Mouse (Mus musculus) ES-E14 (cell line): ENCODE results near the gene Vps37b. TPM values are rescaled to one million over a fixed set of nuclear protein-coding genes. Genes with fewer than 3 reads are reported as not detected.

ENCODE experiments used
- DNase-seq: peaks from one replicate; pipeline ENCODE4 v3.0.0-alpha.2; 2013; ENCODE audit warnings: low read depth, low spot score
- H3K27ac ChIP-seq: 2 replicates; pipeline ENCODE4 v1.5.1; 2012; ENCODE audit warnings: low read depth, mild to moderate bottlenecking, low read length, moderate library complexity, mixed read lengths; ENCODE audit not compliant: poor library complexity, insufficient read depth, severe bottlenecking
- H3K36me3 ChIP-seq: 2 replicates; pipeline ENCODE4 v1.6.1; 2012; ENCODE audit warnings: mild to moderate bottlenecking, low read length, moderate library complexity, mixed read lengths; ENCODE audit not compliant: control insufficient read depth, poor library complexity, insufficient read depth, severe bottlenecking
- H3K4me1 ChIP-seq, 2 experiments: fragments of 150-350 bp in 1 of 2; sonication (generic) in 1 of 2; 2 replicates each; pipeline ENCODE4 v1.6.1; 2012; ENCODE audit warnings: low read length in 2 of 2, mild to moderate bottlenecking in 1 of 2, mixed read lengths in 1 of 2; ENCODE audit not compliant: control insufficient read depth in 2 of 2, insufficient read depth in 2 of 2, poor library complexity in 1 of 2
- H3K4me3 ChIP-seq, 2 experiments: fragments of 150-350 bp in 1 of 2; sonication (generic) in 1 of 2; 2 replicates each; pipeline ENCODE4 v1.5.1; 2012; ENCODE audit warnings: low read length in 2 of 2, low read depth in 1 of 2, mild to moderate bottlenecking in 1 of 2, mixed read lengths in 1 of 2; ENCODE audit not compliant: insufficient read depth in 1 of 2, poor library complexity in 1 of 2, severe bottlenecking in 1 of 2
- H3K9ac ChIP-seq: 2 replicates; pipeline ENCODE4 v1.6.1; 2012; ENCODE audit warnings: low read depth, mild to moderate bottlenecking, low read length, mixed read lengths; ENCODE audit not compliant: poor library complexity, insufficient read depth, severe bottlenecking
- H3K9me3 ChIP-seq: fragments of 150-350 bp; sonication (generic); 2 replicates; pipeline ENCODE4 v1.6.1; 2012; ENCODE audit warnings: low read depth, mild to moderate bottlenecking, low read length; ENCODE audit not compliant: control insufficient read depth, insufficient read depth
- CHD2 ChIP-seq: IDR thresholded peaks from 2 replicates; pipeline ENCODE4 v1.6.1; 2014; ENCODE audit warnings: mild to moderate bottlenecking, low read depth, low read length, inconsistent platforms
- HCFC1 ChIP-seq: IDR thresholded peaks from 2 replicates; pipeline ENCODE4 v1.6.1; 2012; ENCODE audit warnings: low read length, inconsistent platforms, borderline replicate concordance; ENCODE audit not compliant: insufficient read depth
- MAFK ChIP-seq: IDR thresholded peaks from 2 replicates; pipeline ENCODE4 v1.6.1; 2014; ENCODE audit warnings: mild to moderate bottlenecking, low read depth, low read length, inconsistent platforms; ENCODE audit not compliant: insufficient read depth
- ZC3H11A ChIP-seq: IDR thresholded peaks from 2 replicates; pipeline ENCODE4 v1.6.1; 2012; ENCODE audit warnings: low read depth, mild to moderate bottlenecking, inconsistent platforms, low read length, borderline replicate concordance
- ZNF384 ChIP-seq: IDR thresholded peaks from 2 replicates; pipeline ENCODE4 v1.6.1; 2012; ENCODE audit warnings: low read depth, low read length, inconsistent platforms
- in situ Hi-C, 2 experiments: fragments of 600-800 bp; cut with MboI; formaldehyde crosslinking; loops; one replicate each; pipeline ENCODE4 v1.15.1; 2025; ENCODE audit warnings: low sequenced_read_pairs in 2 of 2, inconsistent platforms in 1 of 2; ENCODE audit not compliant: unreplicated experiment in 2 of 2
- total RNA-seq: library from RNA; depleted of rRNA; stranded (reverse); fragments of 300-350 nt; gene quantifications from 2 replicates; pipeline ENCODE4 v1.2.3, GENCODE M21; 2012

Gene Vps37b
- total RNA-seq, 1 experiment = 7.7 TPM

- TF ChIP-seq ZNF384 (no peak), CHD2 (no peak)
- in situ Hi-C loops = no loop called here
- Histone ChIP-seq H3K36me3 (peaks cover 8% of the 10 kb centered on the region; the same call in 1 of the 2 replicates), H3K9me3 (no peaks in the 10 kb centered on the region), H3K4me3 (no peak overlapping the region), H3K4me1 (peaks cover 0 to 2% of the 10 kb centered on the region in 2 experiments; a peak in 1 of 4 replicates), H3K27ac (no peak overlapping the region), H3K9ac (no peak overlapping the region)
- DNase-seq = no peak
These were observed 41.9 kb downstream of the Vps37b start for GRCm38 (mm10) chr5:123989941-123990885.

DNA sequence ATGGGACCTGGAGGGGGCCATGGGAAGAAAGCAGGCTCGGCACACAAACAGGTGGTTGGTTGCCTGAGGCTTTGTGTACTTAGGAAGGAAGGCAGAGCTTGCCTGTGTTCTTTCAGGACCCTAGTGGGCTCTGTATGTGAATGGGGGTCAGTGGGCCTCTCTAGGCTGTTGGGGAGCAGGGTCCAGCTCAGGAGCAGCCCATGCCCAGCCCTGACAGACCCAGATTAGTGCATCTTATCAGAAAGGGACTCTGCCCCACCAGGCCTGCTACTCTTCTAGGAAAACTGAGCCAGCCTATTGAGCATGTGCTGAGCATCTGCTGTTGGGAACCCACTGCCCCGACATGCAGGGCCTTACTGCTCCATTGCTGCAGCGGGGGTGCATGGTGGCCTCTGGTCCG lies 44.6 kb downstream of the Vps37b start:
- H3K4me1 ChIP-seq = peaks cover 0 to 2% of the 10 kb centered on the region in 2 experiments; a peak in 1 of 4 replicates
- in situ Hi-C loops = no loop called here
- peaks cover 8% of the 10 kb centered on the region; the same call in 1 of the 2 replicates for H3K36me3 ChIP-seq

GRCm38 (mm10) chr5:123986925-123987324 lies 45.1 kb downstream of the Vps37b start:
- Histone ChIP-seq H3K27ac (no peak overlapping the region), H3K9me3 (no peaks in the 10 kb centered on the region), H3K9ac (no peak overlapping the region), H3K36me3 (peaks cover 8% of the 10 kb centered on the region; the same call in 1 of the 2 replicates), H3K4me1 (peaks cover 0 to 2% of the 10 kb centered on the region in 2 experiments; a peak in 1 of 4 replicates), H3K4me3 (no peak overlapping the region)
- DNase-seq = no peak
- in situ Hi-C loops = no loop called here
- TF ChIP-seq MAFK (no peak), ZC3H11A (no peak), ZNF384 (no peak), CHD2 (no peak), HCFC1 (no peak)

More for the DNA sequence above, 44.6 kb downstream of the Vps37b start:
- Histone ChIP-seq H3K4me3 (no peak overlapping the region), H3K9me3 (no peaks in the 10 kb centered on the region), H3K9ac (no peak overlapping the region), H3K27ac (no peak overlapping the region)
- no peak for DNase-seq
- TF ChIP-seq MAFK (no peak), ZC3H11A (no peak), ZNF384 (no peak), HCFC1 (no peak), CHD2 (no peak)

DNA sequence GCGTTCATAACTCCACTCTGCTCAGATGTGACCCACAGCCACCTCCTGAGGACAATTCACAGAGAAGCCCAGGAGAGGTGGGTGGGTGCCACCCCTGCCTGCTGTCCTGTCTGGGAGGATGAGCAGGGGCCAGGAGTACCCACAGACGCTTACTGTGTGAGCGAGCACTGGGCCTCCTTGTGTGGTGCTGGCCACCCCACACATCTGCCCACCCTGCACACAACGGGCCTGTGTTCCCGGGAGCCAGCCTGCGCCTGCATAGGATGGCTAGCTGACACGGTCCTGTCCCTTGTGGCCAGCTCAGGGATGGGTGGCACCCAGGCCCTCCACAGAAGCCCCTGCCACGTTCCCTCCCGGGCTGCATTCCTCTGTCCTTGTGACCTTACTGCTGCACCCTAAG lies 46.6 kb downstream of the Vps37b start:
- TF ChIP-seq ZNF384 (no peak), CHD2 (no peak), MAFK (no peak), ZC3H11A (no peak), HCFC1 (no peak)
- DNase-seq = no peak
- Histone ChIP-seq H3K4me1 (0 out of 4 replicates have a peak, but pooled peaks cover 0 to 2% of the 10 kb centered on the region in 2 experiments), H3K4me3 (no peak overlapping the region), H3K9me3 (no peaks in the 10 kb centered on the region), H3K27ac (no peak overlapping the region; the same call in 1 of the 2 replicates), H3K9ac (no peak overlapping the region), H3K36me3 (peaks cover 2% of the 10 kb centered on the region; the same call in 1 of the 2 replicates)
- in situ Hi-C loops = no loop called here
